Mouse (Mus musculus): ENCODE data around the gene Hic1. TPM values are rescaled to one million over a fixed set of nuclear protein-coding genes. Genes with fewer than 3 reads are reported as not detected.
A peak's percentile ranks its signal among the peaks of the same experiment; 100 is the strongest.

Gene Hic1
- polyA plus RNA-seq, 1 experiment from 2014 or later: 4.6 TPM

GRCm38 (mm10) chr11:75152603-75153557, 16.4 kb downstream of the Hic1 start:
- H3K36me3 ChIP-seq: peaks cover 16% of the 10 kb centered on the region
- no peaks in the 10 kb centered on the region for H3K9me3 ChIP-seq (replicated peaks)
- H3K4me2 ChIP-seq: no peak overlapping the region
- H3K4me1 ChIP-seq: peaks cover 53% of the 10 kb centered on the region
- no peak overlapping the region for H3K9ac ChIP-seq
- no peak overlapping the region for H3K4me3 ChIP-seq
- WGBS (ENCODE audit: insufficient replicate concordance): 55% methylated on average over 18 of the region's 18 CpGs
- no peak for ATAC-seq
- H3K27ac ChIP-seq: peak overlapping the region; percentile 72
- H3K27me3 ChIP-seq (replicated peaks): no peaks in the 10 kb centered on the region

GRCm38 (mm10) chr11:75150346-75150745, 19.0 kb downstream of the Hic1 start:
- Histone ChIP-seq H3K9ac (no peak overlapping the region), H3K4me2 (no peak overlapping the region), H3K9me3 (replicated peaks) (no peaks in the 10 kb centered on the region), H3K27ac (no peak overlapping the region), H3K4me3 (no peak overlapping the region), H3K27me3 (replicated peaks) (no peaks in the 10 kb centered on the region), H3K36me3 (peaks cover 17% of the 10 kb centered on the region), H3K4me1 (peaks cover 43% of the 10 kb centered on the region)
- WGBS (ENCODE audit: insufficient replicate concordance): 63% methylated on average over 1 of the region's 1 CpGs
- ATAC-seq: no peak

GRCm38 (mm10) chr11:75148332-75149035, 20.8 kb downstream of the Hic1 start:
- WGBS (ENCODE audit: insufficient replicate concordance): 88% methylated on average over 11 of the region's 11 CpGs
- no peak overlapping the region for H3K9ac ChIP-seq
- no peaks in the 10 kb centered on the region for H3K9me3 ChIP-seq (replicated peaks)
- ATAC-seq: no peak
- no peak overlapping the region for H3K4me3 ChIP-seq
- H3K27me3 ChIP-seq (replicated peaks): no peaks in the 10 kb centered on the region
- peak overlapping the region; percentile 62; the same call in 1 of the 2 replicates for H3K27ac ChIP-seq
- H3K36me3 ChIP-seq: peaks cover 34% of the 10 kb centered on the region
- no peak overlapping the region for H3K4me2 ChIP-seq
- H3K4me1 ChIP-seq: peaks cover 28% of the 10 kb centered on the region

- no peak overlapping the region for H3K4me3 ChIP-seq
- no peaks in the 10 kb centered on the region for H3K27me3 ChIP-seq (replicated peaks)
- H3K4me1 ChIP-seq: peaks cover 23% of the 10 kb centered on the region
- ATAC-seq: 0 out of 2 replicates have a peak, but pooled peaks have one; percentile 37
- H3K27ac ChIP-seq: peak overlapping the region; percentile 62
- H3K36me3 ChIP-seq: peaks cover 41% of the 10 kb centered on the region
- WGBS (ENCODE audit: insufficient replicate concordance): 41% methylated on average over 3 of the region's 3 CpGs
- H3K4me2 ChIP-seq: no peak overlapping the region
- no peak overlapping the region for H3K9ac ChIP-seq
- H3K9me3 ChIP-seq (replicated peaks): no peaks in the 10 kb centered on the region
Observed at GRCm38 (mm10) chr11:75147846-75148168, 21.5 kb downstream of the Hic1 start.

- Histone ChIP-seq H3K4me1 (peaks cover 23% of the 10 kb centered on the region), H3K9me3 (replicated peaks) (no peaks in the 10 kb centered on the region), H3K4me3 (no peak overlapping the region), H3K27ac (peak overlapping the region; percentile 62), H3K36me3 (peaks cover 44% of the 10 kb centered on the region), H3K9ac (no peak overlapping the region), H3K27me3 (replicated peaks) (no peaks in the 10 kb centered on the region), H3K4me2 (no peak overlapping the region)
- WGBS (ENCODE audit: insufficient replicate concordance): 69% methylated on average over 11 of the region's 11 CpGs
- ATAC-seq: no peak
Observed at GRCm38 (mm10) chr11:75147106-75147845, 22.0 kb downstream of the Hic1 start.

- H3K9ac ChIP-seq: no peak overlapping the region
- H3K4me1 ChIP-seq: peaks cover 32% of the 10 kb centered on the region
- H3K4me3 ChIP-seq: no peak overlapping the region
- H3K9me3 ChIP-seq (replicated peaks): no peaks in the 10 kb centered on the region
- peaks cover 43% of the 10 kb centered on the region for H3K36me3 ChIP-seq
- 85% methylated on average over 2 of the region's 2 CpGs for WGBS (ENCODE audit: insufficient replicate concordance)
- no peak for ATAC-seq
- H3K27me3 ChIP-seq (replicated peaks): no peaks in the 10 kb centered on the region
- H3K27ac ChIP-seq: no peak overlapping the region
- H3K4me2 ChIP-seq: no peak overlapping the region
Observed at GRCm38 (mm10) chr11:75145841-75146240, 23.5 kb downstream of the Hic1 start.

GRCm38 (mm10) chr11:75142749-75143148, 26.6 kb downstream of the Hic1 start:
- Histone ChIP-seq H3K4me1 (peaks cover 53% of the 10 kb centered on the region), H3K27me3 (replicated peaks) (no peaks in the 10 kb centered on the region), H3K4me3 (no peak overlapping the region), H3K4me2 (no peak overlapping the region), H3K9me3 (replicated peaks) (no peaks in the 10 kb centered on the region), H3K9ac (no peak overlapping the region), H3K36me3 (peaks cover 32% of the 10 kb centered on the region), H3K27ac (no peak overlapping the region)
- ATAC-seq: no peak
- WGBS (ENCODE audit: insufficient replicate concordance): 76% methylated on average over 4 of the region's 4 CpGs

GRCm38 (mm10) chr11:75141913-75142312, 27.4 kb downstream of the Hic1 start:
- 72% methylated on average over 1 of the region's 1 CpGs for WGBS (ENCODE audit: insufficient replicate concordance)
- ATAC-seq: no peak
- no peak overlapping the region for H3K27ac ChIP-seq

GRCm38 (mm10) chr11:75141038-75141437, 28.3 kb downstream of the Hic1 start:
- no peak overlapping the region for H3K4me3 ChIP-seq
- 42% methylated on average over 3 of the region's 3 CpGs for WGBS (ENCODE audit: insufficient replicate concordance)
- H3K4me2 ChIP-seq: no peak overlapping the region
- peaks cover 32% of the 10 kb centered on the region for H3K36me3 ChIP-seq
- ATAC-seq: no peak
- no peak overlapping the region for H3K9ac ChIP-seq
- H3K9me3 ChIP-seq (replicated peaks): no peaks in the 10 kb centered on the region
- H3K27me3 ChIP-seq (replicated peaks): no peaks in the 10 kb centered on the region
- no peak overlapping the region for H3K27ac ChIP-seq
- H3K4me1 ChIP-seq: peaks cover 57% of the 10 kb centered on the region

More at GRCm38 (mm10) chr11:75141913-75142312, 27.4 kb downstream of the Hic1 start:
- Histone ChIP-seq H3K4me2 (no peak overlapping the region), H3K4me1 (peaks cover 53% of the 10 kb centered on the region), H3K9me3 (replicated peaks) (no peaks in the 10 kb centered on the region), H3K36me3 (peaks cover 32% of the 10 kb centered on the region), H3K27me3 (replicated peaks) (no peaks in the 10 kb centered on the region), H3K9ac (no peak overlapping the region), H3K4me3 (no peak overlapping the region)

- Histone ChIP-seq H3K9me3 (replicated peaks) (no peaks in the 10 kb centered on the region), H3K36me3 (peaks cover 28% of the 10 kb centered on the region), H3K4me1 (peaks cover 57% of the 10 kb centered on the region), H3K27ac (peak overlapping the region; percentile 21; the same call in 1 of the 2 replicates), H3K9ac (no peak overlapping the region), H3K27me3 (replicated peaks) (no peaks in the 10 kb centered on the region), H3K4me3 (no peak overlapping the region), H3K4me2 (no peak overlapping the region)
- whole genome bisulfite sequencing (ENCODE audit: insufficient replicate concordance): 63% methylated on average over 5 of the region's 5 CpGs
- ATAC-seq: no peak
Observed at GRCm38 (mm10) chr11:75140431-75140830, 28.9 kb downstream of the Hic1 start.

GRCm38 (mm10) chr11:75139122-75139963, 30.0 kb downstream of the Hic1 start:
- WGBS (ENCODE audit: insufficient replicate concordance): 48% methylated on average over 11 of the region's 11 CpGs
- Histone ChIP-seq H3K27ac (peak overlapping the region; percentile 61), H3K4me1 (peaks cover 57% of the 10 kb centered on the region), H3K9ac (no peak overlapping the region), H3K4me3 (no peak overlapping the region), H3K36me3 (peaks cover 18% of the 10 kb centered on the region), H3K4me2 (no peak overlapping the region), H3K9me3 (replicated peaks) (no peaks in the 10 kb centered on the region), H3K27me3 (replicated peaks) (no peaks in the 10 kb centered on the region)
- no peak for ATAC-seq

Measured in liver, embryonic 12.5 days (tissue).